Mouse (Mus musculus): ENCODE results near the gene Rxfp2.

Rxfp2 gene

GRCm38 (mm10) chr5:150018656-150019055 is at the start of gene Rxfp2:
Gene Rxfp2, plus strand, starts transcription at chr5:150018675.
- no peak for DNase-seq

GRCm38 (mm10) chr5:149970261-149970660 is 48.2 kb upstream of the Rxfp2 start:
- no peak for DNase-seq

GRCm38 (mm10) chr5:149977027-149977426 is 41.4 kb upstream of the Rxfp2 start:
- no peak for DNase-seq

- no peak for DNase-seq
Measured at GRCm38 (mm10) chr5:149983621-149984020, 34.9 kb upstream of the Rxfp2 start.

- DNase-seq: no peak
Measured at GRCm38 (mm10) chr5:149994578-149994977, 23.9 kb upstream of the Rxfp2 start.

GRCm38 (mm10) chr5:149996614-149997013 is 21.9 kb upstream of the Rxfp2 start:
- DNase-seq: no peak

GRCm38 (mm10) chr5:149997321-149998034 is 21.0 kb upstream of the Rxfp2 start:
- DNase-seq: no peak

GRCm38 (mm10) chr5:149998311-149998710 is 20.2 kb upstream of the Rxfp2 start:
- no peak for DNase-seq

GRCm38 (mm10) chr5:150005355-150005754 is 13.1 kb upstream of the Rxfp2 start:
- DNase-seq: no peak

- DNase-seq: no peak
Measured at GRCm38 (mm10) chr5:150016861-150017260, 1.6 kb upstream of the Rxfp2 start.

- no peak for DNase-seq
Measured at GRCm38 (mm10) chr5:150017672-150018071, 803 bp upstream of the Rxfp2 start.

- DNase-seq: peak; percentile 56
Measured at GRCm38 (mm10) chr5:150020851-150021250, 2.4 kb downstream of the Rxfp2 start.

- DNase-seq: no peak
Measured at GRCm38 (mm10) chr5:150021805-150022204, 3.3 kb downstream of the Rxfp2 start.

- DNase-seq: no peak
Measured at GRCm38 (mm10) chr5:150022556-150022955, 4.1 kb downstream of the Rxfp2 start.

- DNase-seq: no peak
Measured at GRCm38 (mm10) chr5:150023476-150023875, 5.0 kb downstream of the Rxfp2 start.

GRCm38 (mm10) chr5:150024188-150024587 is 5.7 kb downstream of the Rxfp2 start:
- DNase-seq: no peak

GRCm38 (mm10) chr5:150024901-150025300 is 6.4 kb downstream of the Rxfp2 start:
- DNase-seq: no peak

- no peak for DNase-seq
Measured at GRCm38 (mm10) chr5:150025326-150025725, 6.9 kb downstream of the Rxfp2 start.

GRCm38 (mm10) chr5:150026509-150027087 is 8.1 kb downstream of the Rxfp2 start:
- DNase-seq: no peak

- no peak for DNase-seq
Measured at GRCm38 (mm10) chr5:150031201-150031600, 12.7 kb downstream of the Rxfp2 start.

- no peak for DNase-seq
Measured at GRCm38 (mm10) chr5:150031634-150032033, 13.2 kb downstream of the Rxfp2 start.

GRCm38 (mm10) chr5:150032075-150032492 is 13.6 kb downstream of the Rxfp2 start:
- DNase-seq: peak; percentile 3

GRCm38 (mm10) chr5:150036286-150036685 is 17.8 kb downstream of the Rxfp2 start:
- DNase-seq: no peak

GRCm38 (mm10) chr5:150036918-150037317 is 18.4 kb downstream of the Rxfp2 start:
- DNase-seq: no peak

GRCm38 (mm10) chr5:150044533-150044932 is 26.1 kb downstream of the Rxfp2 start:
- no peak for DNase-seq
